Mouse (Mus musculus): Measurements from ENCODE around the gene Capn15. TPM values are rescaled to one million over a fixed set of nuclear protein-coding genes. Genes with fewer than 3 reads are reported as not detected.

Gene Capn15
- total RNA-seq, 1 experiment, result 18.0 TPM

GRCm38 (mm10) chr17:25967652-25968051 lies 17.9 kb downstream of the Capn15 start:
- no peak for DNase-seq (ENCODE audit: low read depth, low spot score)
- H3K27ac ChIP-seq (ENCODE audit: insufficient read depth, low read depth, low read length, poor library complexity, severe bottlenecking), result no peak overlapping the region
- no peak overlapping the region for H3K9ac ChIP-seq (ENCODE audit: insufficient read depth, low read depth, low read length, poor library complexity, severe bottlenecking)
- H3K4me1 ChIP-seq (ENCODE audit: control insufficient read depth in 2 of 2, insufficient read depth in 2 of 2, low read length in 2 of 2, poor library complexity in 1 of 2), result no peaks in the 10 kb centered on the region
- no peak overlapping the region for H3K4me3 ChIP-seq (ENCODE audit: insufficient read depth in 1 of 2, low read depth in 1 of 2, low read length in 2 of 2, poor library complexity in 1 of 2, severe bottlenecking in 1 of 2)
- H3K9me3 ChIP-seq (ENCODE audit: control insufficient read depth, insufficient read depth, low read depth, low read length), result no peaks in the 10 kb centered on the region
- H3K36me3 ChIP-seq (ENCODE audit: control insufficient read depth, insufficient read depth, low read length, poor library complexity, severe bottlenecking), result 0 out of 2 replicates have a peak, but pooled peaks cover 1% of the 10 kb centered on the region
- TF ChIP-seq CHD2 (IDR thresholded peaks at IDR 0.05; ENCODE audit: low read depth, low read length), result no peak
- no peak for TF ChIP-seq ZNF384 (IDR thresholded peaks at IDR 0.05; ENCODE audit: low read depth, low read length)
- TF ChIP-seq MAFK (IDR thresholded peaks at IDR 0.05; ENCODE audit: insufficient read depth, low read depth, low read length), result no peak
- no peak for TF ChIP-seq HCFC1 (IDR thresholded peaks at IDR 0.05; ENCODE audit: borderline replicate concordance, insufficient read depth, low read length)
- no peak for TF ChIP-seq ZC3H11A (IDR thresholded peaks at IDR 0.05; ENCODE audit: borderline replicate concordance, low read depth, low read length)
- in situ Hi-C loops (cut with MboI; ENCODE audit: low sequenced_read_pairs in 2 of 2, unreplicated experiment in 2 of 2), result no loop called here

GRCm38 (mm10) chr17:25964271-25964670 lies 21.3 kb downstream of the Capn15 start:
- TF ChIP-seq HCFC1 (IDR thresholded peaks at IDR 0.05; ENCODE audit: borderline replicate concordance, insufficient read depth, low read length), result no peak
- TF ChIP-seq CHD2 (IDR thresholded peaks at IDR 0.05; ENCODE audit: low read depth, low read length), result no peak
- TF ChIP-seq ZNF384 (IDR thresholded peaks at IDR 0.05; ENCODE audit: low read depth, low read length), result no peak
- TF ChIP-seq ZC3H11A (IDR thresholded peaks at IDR 0.05; ENCODE audit: borderline replicate concordance, low read depth, low read length), result no peak
- no peak for TF ChIP-seq MAFK (IDR thresholded peaks at IDR 0.05; ENCODE audit: insufficient read depth, low read depth, low read length)
- no peak overlapping the region for H3K27ac ChIP-seq (ENCODE audit: insufficient read depth, low read depth, low read length, poor library complexity, severe bottlenecking)
- in situ Hi-C loops (cut with MboI; ENCODE audit: low sequenced_read_pairs in 2 of 2, unreplicated experiment in 2 of 2), result no loop called here
- DNase-seq (ENCODE audit: low read depth, low spot score), result no peak
- peaks cover 5% of the 10 kb centered on the region; the same call in 1 of the 2 replicates for H3K36me3 ChIP-seq (ENCODE audit: control insufficient read depth, insufficient read depth, low read length, poor library complexity, severe bottlenecking)
- H3K9ac ChIP-seq (ENCODE audit: insufficient read depth, low read depth, low read length, poor library complexity, severe bottlenecking), result no peak overlapping the region
- no peak overlapping the region for H3K4me3 ChIP-seq (ENCODE audit: insufficient read depth in 1 of 2, low read depth in 1 of 2, low read length in 2 of 2, poor library complexity in 1 of 2, severe bottlenecking in 1 of 2)
- no peaks in the 10 kb centered on the region for H3K4me1 ChIP-seq (ENCODE audit: control insufficient read depth in 2 of 2, insufficient read depth in 2 of 2, low read length in 2 of 2, poor library complexity in 1 of 2)
- no peaks in the 10 kb centered on the region for H3K9me3 ChIP-seq (ENCODE audit: control insufficient read depth, insufficient read depth, low read depth, low read length)

- Histone ChIP-seq H3K9ac (ENCODE audit: insufficient read depth, low read depth, low read length, poor library complexity, severe bottlenecking) (no peak overlapping the region), H3K4me3 (ENCODE audit: insufficient read depth in 1 of 2, low read depth in 1 of 2, low read length in 2 of 2, poor library complexity in 1 of 2, severe bottlenecking in 1 of 2) (no peak overlapping the region), H3K27ac (ENCODE audit: insufficient read depth, low read depth, low read length, poor library complexity, severe bottlenecking) (no peak overlapping the region), H3K9me3 (ENCODE audit: control insufficient read depth, insufficient read depth, low read depth, low read length) (no peaks in the 10 kb centered on the region), H3K4me1 (ENCODE audit: control insufficient read depth in 2 of 2, insufficient read depth in 2 of 2, low read length in 2 of 2, poor library complexity in 1 of 2) (0 out of 4 replicates have a peak, but pooled peaks cover 0 to 1% of the 10 kb centered on the region in 2 experiments), H3K36me3 (ENCODE audit: control insufficient read depth, insufficient read depth, low read length, poor library complexity, severe bottlenecking) (peaks cover 5% of the 10 kb centered on the region; the same call in 1 of the 2 replicates)
- TF ChIP-seq ZC3H11A (IDR thresholded peaks at IDR 0.05; ENCODE audit: borderline replicate concordance, low read depth, low read length), result no peak
- no peak for TF ChIP-seq CHD2 (IDR thresholded peaks at IDR 0.05; ENCODE audit: low read depth, low read length)
- TF ChIP-seq MAFK (IDR thresholded peaks at IDR 0.05; ENCODE audit: insufficient read depth, low read depth, low read length), result no peak
- no peak for TF ChIP-seq ZNF384 (IDR thresholded peaks at IDR 0.05; ENCODE audit: low read depth, low read length)
- in situ Hi-C loops (cut with MboI; ENCODE audit: low sequenced_read_pairs in 2 of 2, unreplicated experiment in 2 of 2), result no loop called here
- no peak for DNase-seq (ENCODE audit: low read depth, low spot score)
Measured at GRCm38 (mm10) chr17:25962413-25962905, 23.1 kb downstream of the Capn15 start.

- Histone ChIP-seq H3K36me3 (ENCODE audit: control insufficient read depth, insufficient read depth, low read length, poor library complexity, severe bottlenecking) (peaks cover 5% of the 10 kb centered on the region; the same call in 1 of the 2 replicates), H3K9ac (ENCODE audit: insufficient read depth, low read depth, low read length, poor library complexity, severe bottlenecking) (no peak overlapping the region), H3K4me1 (ENCODE audit: control insufficient read depth in 2 of 2, insufficient read depth in 2 of 2, low read length in 2 of 2, poor library complexity in 1 of 2) (0 out of 4 replicates have a peak, but pooled peaks cover 0 to 2% of the 10 kb centered on the region in 2 experiments), H3K4me3 (ENCODE audit: insufficient read depth in 1 of 2, low read depth in 1 of 2, low read length in 2 of 2, poor library complexity in 1 of 2, severe bottlenecking in 1 of 2) (no peak overlapping the region), H3K9me3 (ENCODE audit: control insufficient read depth, insufficient read depth, low read depth, low read length) (no peaks in the 10 kb centered on the region), H3K27ac (ENCODE audit: insufficient read depth, low read depth, low read length, poor library complexity, severe bottlenecking) (no peak overlapping the region)
- in situ Hi-C loops (cut with MboI; ENCODE audit: low sequenced_read_pairs in 2 of 2, unreplicated experiment in 2 of 2), result no loop called here
- DNase-seq (ENCODE audit: low read depth, low spot score), result no peak
- TF ChIP-seq MAFK (IDR thresholded peaks at IDR 0.05; ENCODE audit: insufficient read depth, low read depth, low read length) (no peak), CHD2 (IDR thresholded peaks at IDR 0.05; ENCODE audit: low read depth, low read length) (no peak), ZC3H11A (IDR thresholded peaks at IDR 0.05; ENCODE audit: borderline replicate concordance, low read depth, low read length) (no peak), ZNF384 (IDR thresholded peaks at IDR 0.05; ENCODE audit: low read depth, low read length) (no peak), HCFC1 (IDR thresholded peaks at IDR 0.05; ENCODE audit: borderline replicate concordance, insufficient read depth, low read length) (no peak)
Measured at GRCm38 (mm10) chr17:25961566-25961965, 24.0 kb downstream of the Capn15 start.
